Mouse (Mus musculus): ENCODE measurements around the gene Uqcrq.
A peak's percentile ranks its signal among the peaks of the same experiment; 100 is the strongest.
"Not testable (repeated sequence)": the region's sequence is repeated elsewhere in the genome, so short reads cannot be mapped to it uniquely, and the experiment has no call there.

The Uqcrq gene

DNA sequence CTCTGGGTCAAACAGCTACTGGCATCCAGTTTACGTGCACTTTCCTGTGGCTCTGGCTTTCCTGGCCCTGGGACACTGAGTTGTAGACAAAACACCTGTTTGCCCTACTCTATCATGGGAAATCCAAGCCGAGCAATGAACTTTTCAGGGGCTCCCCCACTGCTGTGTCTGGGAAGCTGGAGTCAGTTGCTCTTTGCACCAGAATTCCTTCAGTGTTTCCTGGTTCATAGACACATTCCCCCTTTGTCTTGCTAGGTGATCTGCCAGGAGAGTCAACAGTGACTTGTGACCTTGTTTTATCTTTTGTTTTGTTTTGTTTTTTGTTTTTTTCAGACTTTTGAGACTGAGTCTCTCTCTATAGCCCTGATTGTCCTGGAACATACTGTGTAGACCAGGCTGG lies 20.7 kb upstream of the Uqcrq start:
- no peak for DNase-seq (ENCODE audit: low spot score)

DNA sequence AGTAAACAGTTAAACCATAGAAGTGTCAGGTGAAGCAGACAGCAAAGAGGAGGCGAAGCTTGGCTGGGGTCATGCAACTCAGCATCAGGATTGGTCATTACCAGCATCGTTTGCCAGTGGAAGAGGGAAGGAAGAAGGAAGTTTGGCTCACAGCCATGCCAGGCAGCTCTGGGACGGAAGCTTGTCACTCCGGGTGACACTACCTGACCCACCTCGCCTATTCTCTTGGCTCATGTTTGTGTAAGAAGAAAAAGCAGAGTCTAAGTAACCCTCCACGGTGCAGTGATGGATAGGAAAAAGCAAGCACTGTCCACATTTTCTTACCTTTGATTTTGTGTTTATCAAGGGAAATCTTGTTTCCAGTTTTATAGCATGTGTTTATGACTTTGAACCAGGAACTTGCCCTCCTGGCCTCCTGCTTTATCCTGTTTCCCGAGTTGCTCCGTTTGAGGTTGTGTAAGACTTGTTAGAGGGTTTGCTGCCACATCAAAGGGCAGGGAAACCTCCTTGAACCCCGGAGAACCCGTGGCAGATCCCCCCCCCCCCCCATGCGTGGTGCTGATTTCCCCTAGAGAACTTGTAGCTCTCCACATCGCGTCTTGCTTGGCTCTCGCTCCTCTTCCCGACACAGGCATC lies 19.6 kb upstream of the Uqcrq start:
- DNase-seq (ENCODE audit: low spot score), result no peak

DNA sequence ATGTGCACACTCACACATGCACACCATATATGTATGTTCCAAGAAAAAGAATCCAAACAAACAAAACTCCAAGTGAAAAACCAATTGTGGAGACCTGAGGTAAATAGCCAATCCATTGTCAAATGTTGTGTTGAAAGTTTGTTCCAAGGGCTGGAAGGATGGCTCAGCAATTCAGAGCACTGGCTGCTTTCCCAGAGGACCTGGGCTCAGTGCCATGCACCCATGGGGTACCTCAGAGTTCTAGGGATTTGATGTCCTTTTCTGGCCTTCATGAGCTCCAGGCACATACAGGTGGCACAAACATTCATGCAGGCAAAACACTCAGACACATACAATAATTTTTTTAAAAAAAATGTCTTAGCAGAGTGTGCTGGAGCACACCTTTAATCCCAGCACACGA lies 17.9 kb upstream of the Uqcrq start:
- DNase-seq (ENCODE audit: low spot score), result no peak

DNA sequence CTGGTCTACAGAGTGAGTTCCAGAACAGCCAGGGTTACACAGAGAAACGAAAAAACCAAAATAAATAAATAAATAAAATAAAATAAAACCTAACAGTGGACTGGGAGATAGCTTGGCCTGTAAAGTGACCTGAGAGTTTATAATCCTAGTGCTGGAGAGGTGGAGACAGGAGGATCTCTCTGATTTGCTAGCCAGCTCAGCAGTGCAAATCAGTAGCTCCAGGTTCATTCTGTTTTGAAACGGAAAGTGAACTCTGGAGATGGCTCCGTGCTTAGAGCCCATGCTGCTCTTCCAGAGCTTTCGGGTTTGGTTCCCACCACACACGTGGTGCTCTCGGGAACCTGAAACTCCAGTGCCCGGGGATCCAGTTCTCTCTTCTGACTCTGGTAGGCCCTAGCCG lies 17.4 kb upstream of the Uqcrq start:
- DNase-seq (ENCODE audit: low spot score), result no peak

DNA sequence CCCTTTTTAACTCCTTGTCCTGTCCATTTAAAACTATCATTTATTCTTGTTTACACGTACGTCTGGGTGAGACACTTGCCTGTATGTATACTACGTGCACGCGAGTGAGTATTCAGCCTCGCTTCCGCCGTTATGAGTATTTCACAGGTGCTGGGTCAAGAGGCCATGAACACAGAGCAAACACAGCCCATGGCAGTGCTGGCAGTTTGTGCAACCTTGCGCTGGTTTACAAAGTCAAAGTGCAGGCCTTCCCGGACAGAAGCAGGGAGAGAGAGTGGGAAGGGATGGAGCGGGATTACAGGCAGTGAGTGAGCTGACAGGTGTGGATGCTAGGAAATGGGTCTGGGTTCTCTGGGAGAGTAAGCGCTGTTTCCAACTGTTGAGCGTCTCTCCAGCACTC lies 15.6 kb upstream of the Uqcrq start:
- DNase-seq (ENCODE audit: low spot score), result no peak

DNA sequence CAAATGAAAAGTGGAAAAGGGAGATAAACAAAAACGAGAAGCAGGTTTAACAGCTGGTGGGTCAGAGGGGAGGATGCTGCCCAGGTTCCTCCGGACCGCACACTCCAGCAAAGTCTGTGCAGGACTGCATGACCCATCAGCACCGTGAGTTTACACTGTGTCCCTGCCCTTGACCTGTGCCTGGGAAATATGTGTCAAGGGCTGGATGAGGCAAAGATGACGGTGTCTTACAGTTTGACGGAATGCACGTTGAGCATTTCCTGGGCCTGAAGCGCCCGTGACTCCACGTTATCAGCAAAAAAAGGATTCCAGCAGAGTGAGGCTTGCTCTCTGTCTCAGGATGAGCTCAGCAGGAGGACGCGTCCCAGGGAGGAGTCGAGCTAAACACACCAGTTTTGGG lies 14.9 kb upstream of the Uqcrq start:
- no peak for DNase-seq (ENCODE audit: low spot score)

GRCm38 (mm10) chr11:53443861-53444260 lies 13.2 kb upstream of the Uqcrq start:
- peak; percentile 57 for DNase-seq (ENCODE audit: low spot score)

DNA sequence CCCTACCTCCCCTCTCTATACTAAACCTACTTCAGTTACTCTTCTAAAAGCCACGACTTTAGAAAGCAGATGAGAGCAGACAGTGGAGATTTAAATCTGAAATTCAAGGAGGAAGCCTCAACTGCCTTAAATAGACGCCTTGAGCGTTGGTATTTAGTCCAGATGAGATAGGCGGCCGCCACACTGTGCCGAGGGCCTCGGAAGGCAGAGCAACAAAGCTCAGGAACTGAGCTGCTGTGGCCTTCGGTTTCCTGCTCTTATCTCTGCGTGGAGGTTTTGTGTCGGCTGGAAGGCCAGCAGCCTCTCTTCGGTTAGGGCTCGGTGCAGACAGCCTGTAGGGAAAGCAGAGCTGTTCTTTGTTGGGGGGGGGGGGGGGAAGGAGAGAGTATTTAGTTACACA lies 11.3 kb upstream of the Uqcrq start:
- DNase-seq (ENCODE audit: low spot score), result no peak

- no peak for DNase-seq (ENCODE audit: low spot score)
These were observed 5.7 kb upstream of the Uqcrq start for GRCm38 (mm10) chr11:53436338-53436737.

DNA sequence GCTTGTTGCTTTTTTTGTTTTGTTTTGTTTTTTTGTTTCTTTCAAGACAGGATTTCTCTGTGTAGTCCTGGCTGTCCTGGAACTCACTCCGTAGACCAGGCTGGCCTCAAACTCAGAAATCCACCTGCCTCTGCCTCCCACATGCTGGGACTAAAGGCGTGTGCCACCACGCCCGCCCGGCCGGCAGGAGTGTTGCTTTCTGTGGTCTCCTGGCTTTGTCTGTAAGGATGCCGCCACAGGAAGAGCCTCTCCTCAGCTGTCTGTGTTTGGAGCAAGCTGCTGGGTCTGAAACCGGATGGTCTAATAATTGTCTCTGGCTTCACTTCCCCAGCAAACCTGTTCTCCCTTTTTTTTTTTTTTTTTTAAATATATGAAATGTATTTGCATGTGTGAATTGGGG lies 4.9 kb upstream of the Uqcrq start:
- DNase-seq (ENCODE audit: low spot score), result no peak

DNA sequence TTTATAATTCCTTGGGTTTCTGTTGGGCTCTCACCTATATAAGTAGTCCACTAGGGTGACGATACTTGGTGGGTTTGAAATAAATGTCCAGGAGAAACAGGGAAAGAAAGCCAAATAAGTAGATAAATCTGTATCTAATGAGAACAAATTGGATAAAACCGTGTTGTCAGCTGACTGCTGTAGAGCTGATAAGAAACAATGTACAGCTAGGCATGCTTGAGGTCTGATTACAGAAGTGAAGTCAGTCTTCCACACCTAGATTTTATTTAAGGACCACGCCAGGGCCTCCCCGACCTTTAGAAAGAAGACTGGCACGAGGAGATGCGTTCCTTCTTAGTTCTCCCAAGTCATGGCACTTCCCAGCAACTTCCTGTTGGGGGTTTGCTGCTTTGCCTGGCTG lies 2.4 kb upstream of the Uqcrq start:
- DNase-seq (ENCODE audit: low spot score), result no peak

- peak; percentile 31 for DNase-seq (ENCODE audit: low spot score)
These were observed 871 bp upstream of the Uqcrq start for GRCm38 (mm10) chr11:53431347-53432056.

- DNase-seq (ENCODE audit: low spot score), result no peak
These were observed 346 bp downstream of the Uqcrq start for GRCm38 (mm10) chr11:53430300-53430669.

- DNase-seq (ENCODE audit: low spot score), result no peak
These were observed 1.4 kb downstream of the Uqcrq start for GRCm38 (mm10) chr11:53429182-53429581.

GRCm38 (mm10) chr11:53428716-53429057 lies 1.9 kb downstream of the Uqcrq start:
- no peak for DNase-seq (ENCODE audit: low spot score)

- DNase-seq (ENCODE audit: low spot score), result no peak
These were observed 2.5 kb downstream of the Uqcrq start for GRCm38 (mm10) chr11:53427993-53428715.

DNA sequence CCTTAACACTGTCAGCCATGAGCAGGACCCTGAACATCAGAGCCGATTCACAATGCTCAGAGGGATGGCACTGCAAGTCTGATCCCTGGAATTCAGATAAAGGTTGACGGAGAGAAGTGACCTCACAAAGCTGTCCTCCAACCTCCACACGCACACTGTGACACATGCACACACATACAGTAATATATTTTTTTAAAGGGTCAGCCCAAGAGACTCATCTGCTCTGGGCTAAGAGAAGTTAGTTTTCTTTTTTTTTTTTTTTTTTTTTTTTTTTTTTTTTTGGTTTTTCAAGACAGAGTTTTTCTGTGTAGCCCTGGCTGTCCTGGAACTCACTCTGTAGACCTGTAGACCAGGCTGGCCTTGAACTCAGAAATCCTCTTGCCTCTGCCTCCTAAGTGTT lies 3.7 kb downstream of the Uqcrq start:
- DNase-seq (ENCODE audit: low spot score), result not testable (repeated sequence)

- DNase-seq (ENCODE audit: low spot score), result no peak
These were observed 4.8 kb downstream of the Uqcrq start for GRCm38 (mm10) chr11:53425711-53426255.

DNA sequence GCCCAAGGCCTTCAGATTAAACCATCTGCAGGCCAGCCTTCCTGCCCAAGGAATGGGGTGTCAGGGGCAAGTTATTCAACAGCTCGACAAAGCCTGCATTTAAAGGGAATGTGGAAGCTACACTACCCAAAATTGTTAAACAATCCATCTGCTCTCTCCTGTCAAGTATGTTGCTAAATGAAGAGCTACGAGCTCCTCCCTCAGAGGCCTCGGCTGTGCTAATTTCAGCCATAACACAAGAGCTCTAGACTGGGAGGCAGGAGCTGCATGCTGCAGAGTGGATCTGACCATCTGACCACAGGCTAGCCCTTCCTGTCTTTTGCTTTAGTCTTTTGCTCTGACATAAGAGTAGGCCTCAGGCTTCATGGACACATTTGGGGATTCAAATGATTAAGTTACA lies 5.4 kb downstream of the Uqcrq start:
- no peak for DNase-seq (ENCODE audit: low spot score)

DNA sequence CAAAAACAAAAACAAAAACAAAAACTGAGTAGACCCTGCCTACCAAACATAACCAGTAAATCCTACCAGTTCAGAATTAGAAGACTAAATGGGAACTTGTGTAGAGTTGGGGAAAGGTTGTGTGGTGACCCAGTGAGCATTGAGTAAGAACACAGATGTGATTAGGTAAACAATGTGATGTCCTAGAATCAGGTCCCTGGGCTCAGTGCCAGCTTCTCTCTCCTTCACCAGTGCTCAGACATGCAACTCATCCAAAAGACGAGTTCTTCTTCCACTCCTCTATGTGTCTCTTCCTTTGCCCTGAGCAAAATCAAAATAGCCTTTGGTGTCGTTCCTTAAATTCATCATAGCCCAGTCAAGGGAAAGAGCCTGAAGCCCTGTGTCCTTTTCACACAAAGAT lies 5.8 kb downstream of the Uqcrq start:
- no peak for DNase-seq (ENCODE audit: low spot score)

DNA sequence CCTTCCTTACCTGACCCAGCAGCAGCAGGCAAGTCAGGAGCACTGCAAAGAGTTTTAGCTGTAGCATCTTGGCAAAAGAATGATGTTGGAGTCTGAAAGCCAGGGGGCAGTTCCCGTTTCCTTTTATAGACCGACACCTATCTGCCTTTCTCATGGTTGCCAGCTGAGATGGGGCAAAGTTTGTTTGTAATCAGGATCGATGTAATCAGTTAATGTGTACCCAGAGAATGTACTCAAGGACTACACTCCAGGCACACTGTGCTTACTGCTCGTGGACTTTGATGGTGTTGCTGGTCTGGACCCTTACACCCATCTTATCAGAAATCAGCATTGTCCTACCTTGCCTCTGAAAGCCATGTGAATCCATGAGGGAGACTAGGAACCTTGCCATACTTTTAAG lies 7.6 kb downstream of the Uqcrq start, which contains the start of gene Leap2:
TSS of gene Leap2 (minus strand) at position 135 of the 400 bp plus-strand sequence.
- no peak for DNase-seq (ENCODE audit: low spot score)

- DNase-seq (ENCODE audit: low spot score), result no peak
These were observed 12.6 kb downstream of the Uqcrq start for GRCm38 (mm10) chr11:53418048-53418447.

GRCm38 (mm10) chr11:53413871-53414270 lies 16.8 kb downstream of the Uqcrq start:
- DNase-seq (ENCODE audit: low spot score), result no peak
